Comparison of ENCODE assay signal across 28 mouse cellular contexts in the genomic region with DNA sequence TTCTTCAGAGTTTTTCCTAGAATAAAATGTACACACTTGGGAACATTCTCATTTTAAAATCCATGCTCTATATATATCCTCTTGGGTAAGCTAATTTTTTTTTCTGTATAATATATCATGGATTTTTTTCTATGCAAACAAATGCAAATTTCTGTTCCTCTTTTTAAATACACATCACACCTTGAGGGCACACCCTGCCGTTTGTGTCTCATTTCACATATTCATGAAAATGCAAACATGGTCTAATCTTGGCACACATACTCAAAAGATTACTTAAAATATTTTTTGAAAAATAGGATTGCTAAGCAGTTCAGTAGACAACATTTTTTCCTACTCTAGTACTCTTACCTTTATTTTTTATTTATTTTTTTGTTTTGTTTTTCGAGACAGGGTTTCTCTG.
"Had no signal": no experiment of that assay in that cellular context is flagged by ENCODE, and none has a peak within 500 bp of the region (broad histone marks: within the 10 kb centered on the region; RNA-seq: fewer than 3 reads in every experiment).

No protein-coding gene starts in this region.

- H3K9ac ChIP-seq: embryonic facial prominence, embryonic 12.5 days; embryonic facial prominence, embryonic 13.5 days; embryonic facial prominence, embryonic 15.5 days; forebrain, embryonic 12.5 days; forebrain, embryonic 13.5 days; forebrain, embryonic 15.5 days; forebrain, postnatal 0 days had no signal

- H3K36me3 ChIP-seq: embryonic facial prominence, embryonic 10.5 days; embryonic facial prominence, embryonic 12.5 days; embryonic facial prominence, embryonic 13.5 days; embryonic facial prominence, embryonic 15.5 days; forebrain, embryonic 10.5 days; forebrain, embryonic 12.5 days; forebrain, embryonic 15.5 days had no signal

- H3K9me3 ChIP-seq: embryonic facial prominence, embryonic 10.5 days; embryonic facial prominence, embryonic 12.5 days; embryonic facial prominence, embryonic 13.5 days; embryonic facial prominence, embryonic 15.5 days; forebrain, embryonic 10.5 days; forebrain, embryonic 12.5 days; forebrain, embryonic 13.5 days; forebrain, embryonic 15.5 days had no signal

- H3K27ac ChIP-seq: embryonic facial prominence, embryonic 10.5 days; embryonic facial prominence, embryonic 12.5 days; embryonic facial prominence, embryonic 13.5 days; embryonic facial prominence, embryonic 15.5 days; forebrain, embryonic 10.5 days; forebrain, embryonic 12.5 days; forebrain, embryonic 13.5 days; forebrain, embryonic 15.5 days; gastrocnemius, adult 2 months; heart, adult 2 months had no signal

- ATAC-seq: forebrain, embryonic 13.5 days; forebrain, embryonic 14.5 days; forebrain, embryonic 15.5 days; forebrain, embryonic 16.5 days; forebrain, postnatal 0 days had no signal

- H3K27me3 ChIP-seq: embryonic facial prominence, embryonic 12.5 days; embryonic facial prominence, embryonic 13.5 days; embryonic facial prominence, embryonic 15.5 days; forebrain, embryonic 12.5 days; forebrain, embryonic 13.5 days; forebrain, embryonic 15.5 days had no signal

- DNase-seq: cerebellum, adult 8-10 months; cerebellum, adult 9-10 months; cerebellum, adult 9-11 months; cerebellum, postnatal 10 days; cerebellum, postnatal 14 days; cerebellum, postnatal 25 days; cerebellum, postnatal 36 days; embryo, embryonic 11 days; forebrain, postnatal 0 days; gastrocnemius, adult 2 months; gastrocnemius, postnatal 10 days; gastrocnemius, postnatal 14 days; gastrocnemius, postnatal 25 days; gastrocnemius, postnatal 36 days; heart, adult 11 months; heart, adult 18-20 months; heart, adult 2 months had no signal

- H3K4me3 ChIP-seq: embryonic facial prominence, embryonic 10.5 days; embryonic facial prominence, embryonic 12.5 days; embryonic facial prominence, embryonic 13.5 days; embryonic facial prominence, embryonic 15.5 days; erythroblast, embryonic 14.5 days; forebrain, embryonic 10.5 days; forebrain, embryonic 12.5 days; forebrain, embryonic 13.5 days; forebrain, embryonic 15.5 days; gastrocnemius, adult 2 months; heart, adult 2 months had no signal

- H3K4me1 ChIP-seq: embryonic facial prominence, embryonic 10.5 days; embryonic facial prominence, embryonic 12.5 days; embryonic facial prominence, embryonic 13.5 days; embryonic facial prominence, embryonic 15.5 days; forebrain, embryonic 10.5 days; forebrain, embryonic 12.5 days; forebrain, embryonic 13.5 days; forebrain, embryonic 15.5 days had no signal
